Mouse (Mus musculus): ENCODE measurements at regions not wholly inside any gene's neighbourhood (a gene's known extent, or its start where the extent isn't known, plus 50 kb on each side); places are given as distances from the start of the nearest gene placed in this dataset.
"Not testable (repeated sequence)": the region's sequence is repeated elsewhere in the genome, so short reads cannot be mapped to it uniquely, and the experiment has no call there.

GRCm38 (mm10) chr8:89516602-89517001, 472.6 kb upstream of the Sall1 start:
- no peak for DNase-seq

DNA sequence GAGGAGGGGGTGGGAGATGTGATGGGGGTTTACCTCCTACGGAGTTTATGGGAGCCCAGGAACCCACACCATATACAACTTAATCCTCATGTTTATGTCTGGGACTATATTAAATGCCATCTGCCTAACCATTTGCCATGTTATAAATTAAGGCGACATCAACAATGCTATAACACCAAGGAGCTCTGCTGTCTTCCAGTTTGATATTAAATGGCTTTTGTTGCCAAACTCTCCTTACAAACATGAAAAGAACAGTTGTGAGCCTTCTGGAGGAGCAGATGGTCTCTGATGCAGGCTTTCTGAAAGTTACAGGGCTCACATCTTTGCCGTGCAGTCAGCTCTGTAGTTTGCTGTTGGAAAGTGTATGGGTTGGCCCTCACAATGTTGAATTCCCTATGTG, 470.3 kb upstream of the Sall1 start:
- no peak for DNase-seq

DNA sequence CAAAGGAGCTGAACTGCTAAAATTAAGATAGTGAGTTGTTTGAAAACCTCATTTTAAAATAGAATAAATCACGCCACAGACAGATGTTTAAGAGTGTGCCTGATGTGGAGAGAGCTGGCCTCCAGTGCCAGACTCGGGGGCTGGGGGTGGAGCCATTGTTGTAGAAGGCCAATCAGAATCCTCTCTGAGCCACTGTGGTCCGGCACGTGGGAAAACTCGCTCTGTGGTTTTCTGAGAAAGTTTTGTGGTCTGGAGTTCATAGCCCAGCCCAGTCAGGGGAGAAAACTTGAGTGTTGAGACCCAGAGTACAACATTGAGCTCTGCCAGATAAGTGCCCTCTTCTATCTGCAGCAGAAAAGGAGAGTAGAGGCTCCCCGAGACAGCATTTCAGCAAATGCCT, 463.7 kb upstream of the Sall1 start:
- no peak for DNase-seq

DNA sequence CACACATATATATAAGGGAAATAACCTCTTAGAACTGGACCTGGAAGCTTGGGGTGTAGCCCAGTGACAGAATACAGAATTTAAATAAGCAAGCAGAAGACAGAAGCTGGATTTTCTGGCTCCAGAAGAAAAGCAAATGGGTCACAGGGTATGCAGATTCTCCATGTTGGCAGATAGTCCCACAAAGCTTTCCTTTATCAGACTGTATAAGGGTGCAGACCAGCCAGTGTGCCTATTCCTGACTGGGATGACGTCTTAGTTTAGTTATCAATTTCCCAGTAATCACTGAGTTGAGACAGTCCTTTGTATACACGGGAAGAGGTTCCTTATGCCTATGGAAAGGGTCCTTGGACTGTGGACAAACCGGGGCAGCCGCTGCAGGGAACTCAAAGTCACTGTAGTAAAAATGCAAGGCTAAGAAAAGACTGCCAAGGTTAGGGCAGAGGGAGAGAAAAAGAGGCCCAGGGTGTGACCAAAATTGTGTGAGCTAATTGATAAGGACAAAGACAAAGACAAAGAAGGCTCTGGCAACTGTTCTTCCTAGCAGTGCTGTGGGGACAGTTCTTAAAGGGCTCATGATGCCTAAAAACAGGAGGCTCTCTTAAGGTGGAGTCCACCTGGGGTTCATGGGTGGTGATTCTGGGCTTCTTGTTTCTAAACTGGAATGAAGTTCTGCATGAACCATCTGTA, 459.7 kb upstream of the Sall1 start:
- no peak for DNase-seq

- no peak for DNase-seq
Measured at GRCm38 (mm10) chr8:89503030-89503429, 459.1 kb upstream of the Sall1 start.

GRCm38 (mm10) chr8:89501756-89502155, 457.8 kb upstream of the Sall1 start:
- DNase-seq, result no peak

DNA sequence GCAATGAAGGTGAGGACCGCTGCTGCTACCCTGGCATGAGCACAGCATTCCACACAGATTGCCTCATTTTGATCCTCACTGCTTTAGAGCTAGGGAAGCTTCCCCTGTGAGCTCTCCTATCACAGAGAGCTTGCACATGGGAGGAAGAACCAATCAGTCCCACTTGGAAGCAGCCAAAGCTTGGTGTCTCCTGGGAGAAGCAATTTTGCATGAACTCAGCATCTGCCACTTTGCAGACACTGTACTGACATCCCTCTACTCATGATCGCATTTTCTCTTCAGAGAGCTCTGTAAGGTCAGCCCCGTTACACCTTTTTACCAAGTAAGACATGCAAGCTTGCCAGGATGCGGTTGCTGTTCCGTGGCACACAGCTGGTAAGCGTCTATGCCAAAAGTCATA, 455.9 kb upstream of the Sall1 start:
- DNase-seq, result no peak

DNA sequence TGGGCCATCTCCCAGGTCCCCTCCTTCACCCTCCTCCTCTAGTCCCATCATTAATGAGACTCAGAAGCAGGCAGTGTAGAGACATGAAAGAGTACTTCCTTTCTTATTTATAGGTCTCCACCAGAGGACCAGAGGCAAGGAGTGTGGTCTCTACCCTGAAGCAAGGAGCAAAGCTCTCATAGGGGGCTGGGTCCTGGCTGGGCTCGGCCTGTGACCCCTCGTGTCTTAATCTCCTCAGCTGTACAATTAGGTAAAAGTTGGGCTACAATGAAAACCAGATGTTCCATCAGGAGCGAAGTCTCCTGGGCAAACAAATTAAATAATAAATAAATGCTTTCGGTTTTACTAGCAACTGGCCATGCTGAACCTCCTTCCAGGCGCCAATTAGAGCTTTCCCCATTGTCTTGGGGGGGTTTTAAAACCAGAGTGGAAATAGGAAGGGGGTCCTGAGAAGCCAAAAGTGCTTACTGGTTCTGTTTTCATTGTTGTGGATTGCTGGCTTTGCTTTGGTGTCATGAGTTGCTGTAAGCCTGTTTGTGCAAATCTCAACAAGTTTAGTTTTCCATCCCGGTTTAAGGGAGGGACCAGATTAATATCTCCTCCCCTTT, 454.2 kb upstream of the Sall1 start:
- no peak for DNase-seq

GRCm38 (mm10) chr8:89492336-89492735, 448.4 kb upstream of the Sall1 start:
- no peak for DNase-seq

DNA sequence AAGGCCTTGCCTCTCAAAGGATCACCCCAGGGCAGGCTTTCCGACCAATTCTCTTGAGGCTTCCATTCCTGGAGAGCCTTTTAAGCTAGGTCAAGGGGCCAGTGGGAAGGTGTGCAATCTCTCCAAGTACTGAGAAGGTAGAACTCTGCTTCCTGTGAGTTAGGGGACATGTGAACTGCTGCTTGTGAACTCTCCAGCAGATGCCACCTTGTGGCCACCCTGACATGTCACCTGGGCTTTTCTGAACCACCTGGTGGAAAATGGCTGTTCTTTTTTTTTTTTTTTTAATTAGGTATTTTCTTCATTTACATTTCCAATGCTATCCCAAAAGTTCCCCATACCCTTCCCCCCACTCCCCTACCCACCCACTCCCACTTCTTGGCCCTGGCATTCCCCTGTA, 438.5 kb upstream of the Sall1 start:
- not testable (repeated sequence) for DNase-seq

DNA sequence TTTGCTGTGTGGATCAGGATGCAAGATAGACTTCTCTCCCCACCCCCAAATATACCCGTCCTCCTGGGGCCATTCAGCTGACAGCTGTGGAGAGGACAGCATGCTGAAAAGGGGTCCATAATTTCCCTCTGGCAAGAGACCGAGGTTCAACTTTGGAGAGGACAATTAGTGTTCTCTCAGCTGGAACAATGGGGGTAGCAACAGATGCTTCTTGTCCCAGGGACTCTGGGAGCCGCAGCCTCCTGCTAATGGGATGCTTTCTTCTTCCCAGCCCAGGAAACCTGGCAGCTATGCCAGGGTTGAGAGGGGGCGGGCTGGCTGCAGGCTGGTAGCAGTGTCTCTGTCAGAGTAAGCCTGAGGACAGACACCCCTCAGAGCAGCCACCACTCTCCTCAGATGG, 433.0 kb upstream of the Sall1 start:
- no peak for DNase-seq

- DNase-seq, result no peak
Measured at GRCm38 (mm10) chr8:89471116-89471515, 427.2 kb upstream of the Sall1 start.

- no peak for DNase-seq
Measured at GRCm38 (mm10) chr8:89468782-89469220, 424.8 kb upstream of the Sall1 start.

DNA sequence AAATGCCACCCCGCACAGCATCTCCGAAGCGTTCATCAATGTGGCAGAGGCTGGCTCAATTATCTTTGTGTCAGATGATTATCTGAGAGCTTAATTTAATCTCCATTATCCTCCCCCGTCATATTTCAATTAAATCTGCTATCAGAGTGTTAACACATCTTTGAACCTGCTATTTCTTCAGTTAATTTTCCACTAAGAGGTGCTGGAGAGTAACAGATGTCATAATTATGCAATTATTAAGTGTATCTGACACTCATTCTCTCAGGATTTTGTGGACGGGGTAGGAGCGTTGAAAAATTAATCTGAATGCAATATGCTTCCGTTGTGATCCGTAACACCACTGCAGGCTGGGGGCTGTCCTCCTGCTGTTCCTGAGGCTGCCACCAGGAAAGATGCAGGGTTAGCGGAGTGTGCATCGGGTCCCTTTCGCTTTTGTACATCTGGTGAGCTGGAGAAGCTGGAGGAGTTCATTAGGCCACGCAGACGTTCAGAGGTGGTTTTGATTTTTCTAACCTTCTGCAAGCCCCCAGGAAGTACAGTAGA, 421.3 kb upstream of the Sall1 start:
- no peak for DNase-seq

GRCm38 (mm10) chr8:89456517-89456916, 412.6 kb upstream of the Sall1 start:
- DNase-seq, result no peak

- DNase-seq, result no peak
Measured at GRCm38 (mm10) chr8:89455731-89456130, 411.8 kb upstream of the Sall1 start.

GRCm38 (mm10) chr8:89454197-89454596, 410.2 kb upstream of the Sall1 start:
- no peak for DNase-seq

DNA sequence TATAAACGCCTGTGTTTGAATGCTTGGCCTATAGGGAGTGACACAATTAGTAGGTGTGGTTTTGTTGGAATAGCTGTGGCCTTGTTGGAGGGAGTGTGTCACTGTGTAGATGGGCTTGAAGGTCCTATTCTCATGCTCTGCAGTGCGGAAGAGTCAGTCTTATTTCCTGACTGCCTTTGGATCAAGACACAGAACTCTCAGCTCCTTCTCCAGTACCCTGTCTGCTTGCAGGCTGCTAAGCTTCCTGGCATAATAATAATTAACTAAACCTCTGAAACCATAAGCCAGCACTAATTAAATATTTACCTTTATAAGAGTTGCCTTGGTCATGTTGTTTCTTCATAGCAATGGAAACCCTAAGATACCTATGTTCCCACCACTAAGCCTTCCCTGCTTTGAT, 409.8 kb upstream of the Sall1 start:
- no peak for DNase-seq

- no peak for DNase-seq
Measured at GRCm38 (mm10) chr8:89444466-89444865, 400.5 kb upstream of the Sall1 start.

DNA sequence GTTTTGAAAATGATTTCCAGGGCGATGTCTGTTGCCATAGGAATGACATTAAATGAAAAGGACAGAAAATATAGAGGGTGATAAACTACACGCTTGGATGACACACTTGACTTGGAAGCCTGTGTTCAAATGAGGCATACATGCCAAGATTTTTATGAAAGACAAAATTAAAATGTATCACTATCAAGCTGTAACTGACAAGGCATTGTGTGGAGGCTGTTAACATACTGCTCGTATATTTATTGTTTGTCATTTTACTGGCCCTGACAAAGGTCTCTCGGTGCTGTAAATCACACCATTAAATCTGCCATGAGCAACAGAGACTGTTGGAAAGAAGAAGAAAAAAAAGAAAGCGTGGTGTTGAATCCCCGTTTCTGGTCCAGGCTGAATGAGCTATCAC, 395.3 kb upstream of the Sall1 start:
- no peak for DNase-seq

GRCm38 (mm10) chr8:89426969-89427368, 383.0 kb upstream of the Sall1 start:
- DNase-seq, result no peak

DNA sequence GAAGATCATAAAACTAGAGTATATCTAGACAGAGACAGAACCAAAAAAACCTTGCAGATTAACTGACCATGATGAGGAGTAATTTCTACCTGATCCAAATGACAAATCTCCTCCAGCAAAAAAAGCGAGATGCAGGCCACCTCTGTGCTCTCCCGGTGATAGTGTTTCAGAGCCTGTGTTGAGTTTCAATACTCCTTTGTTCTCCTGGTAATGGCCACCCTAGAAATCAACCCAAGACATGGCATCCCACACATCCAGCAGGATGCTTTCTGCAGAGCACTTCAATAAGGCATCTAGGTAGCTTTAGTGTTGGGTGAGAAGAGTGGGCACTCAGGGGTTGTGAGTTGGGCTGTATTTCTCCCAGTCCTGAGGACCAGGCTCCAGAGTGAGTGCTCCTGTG, 371.3 kb upstream of the Sall1 start:
- DNase-seq, result no peak

DNA sequence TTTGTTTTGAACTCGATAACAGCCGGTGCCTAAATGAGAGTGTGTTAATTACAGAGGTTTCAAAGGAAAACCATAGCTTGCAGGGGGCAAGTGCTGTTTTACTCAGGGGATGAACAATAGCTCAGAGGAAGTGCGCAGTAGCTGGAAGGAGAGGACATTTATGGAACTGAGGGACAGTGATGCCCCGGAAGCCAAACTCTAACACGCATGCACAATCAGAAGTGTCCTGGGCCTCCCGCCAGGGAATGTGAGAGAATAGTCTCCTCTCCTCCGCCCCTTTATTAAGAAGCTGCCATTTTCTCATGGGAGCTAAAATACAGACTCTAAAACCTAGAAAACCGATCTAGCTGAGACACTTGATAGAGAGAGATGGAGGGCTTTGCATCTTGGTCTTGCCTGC, 368.5 kb upstream of the Sall1 start:
- DNase-seq, result no peak

DNA sequence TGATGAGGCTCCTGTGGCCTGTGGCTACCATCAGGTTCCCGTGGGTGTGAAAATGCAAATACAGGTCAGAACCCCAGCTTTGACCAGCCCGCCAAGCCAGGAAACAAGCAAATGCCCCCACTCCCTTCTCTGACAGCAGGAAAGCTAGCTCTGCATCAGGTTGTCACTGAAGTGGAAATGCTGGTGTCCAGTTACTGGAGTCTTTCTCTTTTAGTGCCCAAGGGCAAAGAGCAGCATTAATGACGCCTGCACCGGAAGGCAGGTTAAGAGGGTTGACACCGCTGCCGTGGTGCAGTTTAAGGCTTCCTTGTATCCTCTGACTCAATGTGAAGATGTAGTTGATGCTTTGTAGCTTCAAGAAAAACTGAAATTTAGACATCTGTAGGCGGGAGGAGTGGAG, 368.1 kb upstream of the Sall1 start:
- no peak for DNase-seq

DNA sequence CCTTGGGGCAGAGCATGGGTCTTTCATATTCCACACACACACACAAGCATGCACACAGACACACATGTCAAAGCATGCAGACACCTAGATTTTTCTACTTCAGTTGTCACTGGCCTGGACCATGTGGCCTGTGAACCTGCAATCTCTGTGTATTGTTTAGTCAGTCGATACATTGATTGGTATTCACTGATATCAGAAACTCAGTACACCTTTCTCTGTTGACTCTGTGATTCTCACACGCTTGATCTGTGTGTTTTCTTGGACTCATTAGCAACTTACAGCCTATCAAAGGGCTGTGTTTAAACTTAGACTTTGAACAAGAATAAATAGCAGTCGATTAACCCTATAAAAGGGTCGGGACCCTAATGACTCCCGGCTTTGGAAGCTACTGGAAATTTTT, 362.7 kb upstream of the Sall1 start:
- DNase-seq, result no peak
